Mouse (Mus musculus) natural killer cell, adult 2 months (primary cell): Measurements from ENCODE around the gene Il17rb.

Experiments used
- DNase-seq, 2 experiments: peaks; one replicate each; pipeline ENCODE4 v3.0.0; 2022; ENCODE audit warnings: low spot score in 2 of 2

Gene Il17rb

GRCm38 (mm10) chr14:30016666-30017065, 8.0 kb upstream of the Il17rb start:
- DNase-seq: no peak

- DNase-seq: no peak
Observed at GRCm38 (mm10) chr14:30015008-30015407, 6.3 kb upstream of the Il17rb start.

GRCm38 (mm10) chr14:30014487-30014886, 5.8 kb upstream of the Il17rb start:
- no peak for DNase-seq

GRCm38 (mm10) chr14:30011886-30012560, 3.3 kb upstream of the Il17rb start:
- DNase-seq: no peak

- DNase-seq: no peak
Observed at GRCm38 (mm10) chr14:30009864-30010560, 1.3 kb upstream of the Il17rb start.

- no peak for DNase-seq
Observed at GRCm38 (mm10) chr14:29999475-29999811, 9.3 kb downstream of the Il17rb start.

GRCm38 (mm10) chr14:29998747-29999474, 9.8 kb downstream of the Il17rb start:
- DNase-seq: no peak

- DNase-seq: no peak
Observed at GRCm38 (mm10) chr14:29997345-29997744, 11.4 kb downstream of the Il17rb start.

- DNase-seq: no peak
Observed at GRCm38 (mm10) chr14:29996000-29996751, 12.5 kb downstream of the Il17rb start.

- DNase-seq: no peak
Observed at GRCm38 (mm10) chr14:29994976-29995375, 13.7 kb downstream of the Il17rb start.

GRCm38 (mm10) chr14:29988337-29988736, 20.4 kb downstream of the Il17rb start:
- DNase-seq: no peak

GRCm38 (mm10) chr14:29987739-29988138, 21.0 kb downstream of the Il17rb start:
- DNase-seq: no peak

- no peak for DNase-seq
Observed at GRCm38 (mm10) chr14:29987276-29987675, 21.4 kb downstream of the Il17rb start.

- no peak for DNase-seq
Observed at GRCm38 (mm10) chr14:29986096-29986495, 22.6 kb downstream of the Il17rb start.

- DNase-seq: peak in 1 of 2 experiments; percentile 29
Observed at GRCm38 (mm10) chr14:29980447-29981205, 28.1 kb downstream of the Il17rb start.

GRCm38 (mm10) chr14:29978254-29979204, 30.2 kb downstream of the Il17rb start, which contains the start of gene Actr8:
Gene Actr8 (plus strand): TSS chr14:29978337.
- DNase-seq: peak; percentile 73 to 76

- DNase-seq: no peak
Observed at GRCm38 (mm10) chr14:29976927-29977326, 31.8 kb downstream of the Il17rb start.

- DNase-seq: no peak
Observed at GRCm38 (mm10) chr14:29971993-29972392, 36.7 kb downstream of the Il17rb start.

GRCm38 (mm10) chr14:29971446-29971845, 37.2 kb downstream of the Il17rb start:
- no peak for DNase-seq
